Mouse (Mus musculus): ENCODE measurements around the gene Metrnl.

DNA sequence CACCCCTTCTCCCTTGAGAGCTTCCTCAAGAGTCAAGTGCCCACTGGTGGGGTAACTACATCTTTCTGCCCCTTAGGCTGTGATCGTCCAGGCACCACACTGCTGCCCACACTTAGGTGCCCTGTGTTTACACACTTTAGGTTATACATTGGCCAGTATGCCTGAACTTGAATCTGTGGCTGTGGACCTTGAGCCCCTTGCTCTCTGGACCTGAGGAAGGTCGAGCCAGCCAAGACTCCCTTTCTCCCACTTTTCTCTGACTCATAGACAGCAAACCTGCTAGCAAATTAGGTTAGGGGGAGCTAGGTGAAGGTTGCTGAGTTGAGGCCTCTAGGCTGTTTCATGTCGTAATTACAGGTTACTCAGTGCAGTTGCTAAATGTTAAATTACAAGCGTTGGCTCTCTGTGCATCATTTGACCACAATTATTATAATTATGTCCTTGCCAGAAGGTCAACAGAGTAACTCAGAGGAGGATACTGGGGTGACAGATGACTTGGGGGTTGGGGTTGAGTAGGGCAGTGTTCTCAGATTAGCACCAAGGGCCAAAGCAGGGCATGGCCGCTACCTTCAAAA lies 2.9 kb upstream of the Metrnl start:
- no peak for TF ChIP-seq POLR2A (IDR thresholded peaks at IDR 0.05; ENCODE audit: borderline replicate concordance, control insufficient read depth, low read depth, low read length)
- TF ChIP-seq CTCF (IDR thresholded peaks at IDR 0.05; ENCODE audit: control insufficient read depth, insufficient read depth, low read length), result no peak

Data from bone marrow, adult 2 months (tissue).